Mouse (Mus musculus) central nervous system, embryonic 14 days (tissue): ENCODE measurements around the gene Homer3. TPM values are rescaled to one million over a fixed set of nuclear protein-coding genes. Genes with fewer than 3 reads are reported as not detected.

Source experiments
- polyA plus RNA-seq: library from polyadenylated mRNA; depleted of rRNA; stranded (reverse); fragments of >200 nt; gene quantifications from 2 replicates; pipeline ENCODE4 v1.2.3, GENCODE M21; 2012; rRNA removed

Homer3 gene
- 74.1 and 85.3 TPM in 2 replicates for polyA plus RNA-seq

GRCm38 (mm10) chr8:70282603-70283135, at the start of gene Homer3:
TSS of gene Homer3 (plus strand) at chr8:70282827.

GRCm38 (mm10) chr8:70234080-70234780, 48.4 kb upstream of the Homer3 start, which contains the start of the genes Sugp2 and Armc6:
TSS of gene Sugp2 (plus strand) at chr8:70234226.
TSS of gene Armc6 (minus strand) at chr8:70234466.

GRCm38 (mm10) chr8:70302358-70302890, 19.8 kb downstream of the Homer3 start, which contains the start of the genes Ddx49 and Cope:
TSS of gene Ddx49 (minus strand) at chr8:70302489.
TSS of gene Cope (plus strand) at chr8:70302518.

GRCm38 (mm10) chr8:70315624-70316510, 33.2 kb downstream of the Homer3 start, which contains the start of gene Cers1:
TSS of gene Cers1 (plus strand) at chr8:70315775.

GRCm38 (mm10) chr8:70329124-70329834, 46.7 kb downstream of the Homer3 start, which contains the start of gene Gdf1:
TSS of gene Gdf1 (plus strand) at chr8:70329817.

Other genes with a start within 250 kb of the Homer3 start
- gene Mau2, start 240.1 kb upstream of the Homer3 start, polyA plus RNA-seq = 106 and 108 TPM in 2 replicates
- gene Sugp1, start 240.0 kb upstream of the Homer3 start, polyA plus RNA-seq = 34.3 TPM in 2 replicates
- gene Tm6sf2, start 209.9 kb upstream of the Homer3 start, polyA plus RNA-seq = 7.4 and 8.5 TPM in 2 replicates
- 0.36 and 0.43 TPM in 2 replicates for gene Hapln4, start 199.4 kb upstream of the Homer3 start, polyA plus RNA-seq
- gene Ncan, start 162.0 kb upstream of the Homer3 start, polyA plus RNA-seq = 71.2 and 75.0 TPM in 2 replicates
- gene Nr2c2ap, start 151.5 kb upstream of the Homer3 start, polyA plus RNA-seq = 22.3 and 23.8 TPM in 2 replicates
- gene Rfxank, start 143.7 kb upstream of the Homer3 start, polyA plus RNA-seq = 21.1 and 22.6 TPM in 2 replicates
- 99.4 and 109 TPM in 2 replicates for gene Borcs8, start 143.3 kb upstream of the Homer3 start, polyA plus RNA-seq
- 0.38 and 0.41 TPM in 2 replicates for gene Mef2b, start 143.1 kb upstream of the Homer3 start, polyA plus RNA-seq
- 91.8 and 98.7 TPM in 2 replicates for gene Tmem161a, start 110.5 kb upstream of the Homer3 start, polyA plus RNA-seq
- gene Slc25a42, start 70.5 kb upstream of the Homer3 start, polyA plus RNA-seq = 23.3 and 27.3 TPM in 2 replicates
- gene Sugp2, start 48.6 kb upstream of the Homer3 start, polyA plus RNA-seq = 144 and 152 TPM in 2 replicates
- gene Armc6, start 48.4 kb upstream of the Homer3 start, polyA plus RNA-seq = 81.8 and 84.9 TPM in 2 replicates
- gene Ddx49, start 19.7 kb downstream of the Homer3 start, polyA plus RNA-seq = 59.2 and 61.1 TPM in 2 replicates
- gene Cope, start 19.7 kb downstream of the Homer3 start, polyA plus RNA-seq = 281 and 299 TPM in 2 replicates
- 27.7 and 27.9 TPM in 2 replicates for gene Cers1, start 32.9 kb downstream of the Homer3 start, polyA plus RNA-seq
- 13.2 and 14.1 TPM in 2 replicates for gene Gdf1, start 47.0 kb downstream of the Homer3 start, polyA plus RNA-seq
- gene Upf1, start 70.5 kb downstream of the Homer3 start, polyA plus RNA-seq = 26.8 and 30.5 TPM in 2 replicates
- 0.23 and 14.2 TPM in 2 replicates for gene Comp, start 90.7 kb downstream of the Homer3 start, polyA plus RNA-seq
- gene Crtc1, start 156.8 kb downstream of the Homer3 start, polyA plus RNA-seq = 46.5 and 52.0 TPM in 2 replicates
- gene Klhl26, start 194.1 kb downstream of the Homer3 start, polyA plus RNA-seq = 37.6 and 39.6 TPM in 2 replicates
- 47.6 and 47.7 TPM in 2 replicates for gene Tmem59l, start 204.5 kb downstream of the Homer3 start, polyA plus RNA-seq
- gene Crlf1, start 210.3 kb downstream of the Homer3 start, polyA plus RNA-seq = 1.8 and 6.7 TPM in 2 replicates
- 177 and 179 TPM in 2 replicates for gene Rex1bd, start 223.9 kb downstream of the Homer3 start, polyA plus RNA-seq
- gene Uba52, start 228.0 kb downstream of the Homer3 start, polyA plus RNA-seq = 1,708 and 2,002 TPM in 2 replicates
- 446 and 466 TPM in 2 replicates for gene Fkbp8, start 244.9 kb downstream of the Homer3 start, polyA plus RNA-seq
- gene Kxd1, start 245.1 kb downstream of the Homer3 start, polyA plus RNA-seq = 42.2 and 43.7 TPM in 2 replicates